Mouse (Mus musculus): ENCODE data around the gene Pmfbp1. TPM values are rescaled to one million over a fixed set of nuclear protein-coding genes. Genes with fewer than 3 reads are reported as not detected.

Pmfbp1 gene
- polyA plus RNA-seq, 1 experiment from 2014 or later, result 0.38 TPM

- peaks cover 33% of the 10 kb centered on the region for H3K36me3 ChIP-seq (ENCODE audit: control insufficient read depth, insufficient read depth, low read length)
- DNase-seq (ENCODE audit: low spot score), result no peak
- H3K4me1 ChIP-seq (ENCODE audit: control insufficient read depth, insufficient read depth, low read length), result no peaks in the 10 kb centered on the region
- no peak overlapping the region for H3K4me3 ChIP-seq (ENCODE audit: low read depth, low read length)
- ATAC-seq (ENCODE audit: low read depth), result no peak
- H3K9ac ChIP-seq (ENCODE audit: low read depth, low read length), result no peak overlapping the region
- H3K4me2 ChIP-seq (ENCODE audit: low read depth, low read length), result no peak overlapping the region
- WGBS, result 85% methylated on average over 9 of the region's 9 CpGs
- H3K9me3 ChIP-seq (ENCODE audit: control insufficient read depth, low read length), result no peaks in the 10 kb centered on the region
- H3K27me3 ChIP-seq (replicated peaks; ENCODE audit: control insufficient read depth, insufficient read depth, low read length), result no peaks in the 10 kb centered on the region
- H3K27ac ChIP-seq (replicated peaks; ENCODE audit: low read depth, low read length), result no peak overlapping the region
These were observed 97.1 kb downstream of the Pmfbp1 start for GRCm38 (mm10) chr8:109590901-109591300.

GRCm38 (mm10) chr8:109591367-109591766 is 97.5 kb downstream of the Pmfbp1 start:
- H3K27ac ChIP-seq (replicated peaks; ENCODE audit: low read depth, low read length), result no peak overlapping the region
- no peaks in the 10 kb centered on the region for H3K4me1 ChIP-seq (ENCODE audit: control insufficient read depth, insufficient read depth, low read length)
- no peak overlapping the region for H3K4me2 ChIP-seq (ENCODE audit: low read depth, low read length)
- H3K36me3 ChIP-seq (ENCODE audit: control insufficient read depth, insufficient read depth, low read length), result peaks cover 33% of the 10 kb centered on the region
- no peaks in the 10 kb centered on the region for H3K27me3 ChIP-seq (replicated peaks; ENCODE audit: control insufficient read depth, insufficient read depth, low read length)
- H3K9me3 ChIP-seq (ENCODE audit: control insufficient read depth, low read length), result no peaks in the 10 kb centered on the region
- WGBS, result 90% methylated on average over 3 of the region's 3 CpGs
- H3K9ac ChIP-seq (ENCODE audit: low read depth, low read length), result no peak overlapping the region
- no peak for DNase-seq (ENCODE audit: low spot score)
- no peak for ATAC-seq (ENCODE audit: low read depth)
- H3K4me3 ChIP-seq (ENCODE audit: low read depth, low read length), result no peak overlapping the region

- no peak overlapping the region for H3K4me2 ChIP-seq (ENCODE audit: low read depth, low read length)
- WGBS, result 91% methylated on average over 5 of the region's 5 CpGs
- no peak for ATAC-seq (ENCODE audit: low read depth)
- H3K9ac ChIP-seq (ENCODE audit: low read depth, low read length), result no peak overlapping the region
- DNase-seq (ENCODE audit: low spot score), result no peak
- H3K9me3 ChIP-seq (ENCODE audit: control insufficient read depth, low read length), result no peaks in the 10 kb centered on the region
- no peaks in the 10 kb centered on the region for H3K27me3 ChIP-seq (replicated peaks; ENCODE audit: control insufficient read depth, insufficient read depth, low read length)
- H3K36me3 ChIP-seq (ENCODE audit: control insufficient read depth, insufficient read depth, low read length), result peaks cover 37% of the 10 kb centered on the region
- H3K27ac ChIP-seq (replicated peaks; ENCODE audit: low read depth, low read length), result no peak overlapping the region
- H3K4me3 ChIP-seq (ENCODE audit: low read depth, low read length), result no peak overlapping the region
- no peaks in the 10 kb centered on the region for H3K4me1 ChIP-seq (ENCODE audit: control insufficient read depth, insufficient read depth, low read length)
These were observed 98.3 kb downstream of the Pmfbp1 start for GRCm38 (mm10) chr8:109592164-109592563.

Other genes starting within 250 kb of the Pmfbp1 start
- gene Dhx38, start 71.8 kb downstream of the Pmfbp1 start, polyA plus RNA-seq (2014; fragmentation: Nextera tagmentation; extraction: Ambion mirVana), result 17.4 and 19.5 TPM in 2 replicates
- 23.5 and 25.4 TPM in 2 replicates for gene Txnl4b, start 71.9 kb downstream of the Pmfbp1 start, polyA plus RNA-seq (2014; fragmentation: Nextera tagmentation; extraction: Ambion mirVana)
- gene Hp, start 85.1 kb downstream of the Pmfbp1 start, polyA plus RNA-seq (2014; fragmentation: Nextera tagmentation; extraction: Ambion mirVana), result 2.3 and 4.3 TPM in 2 replicates
- 34.7 and 39.3 TPM in 2 replicates for gene Dhodh, start 114.6 kb downstream of the Pmfbp1 start, polyA plus RNA-seq (2014; fragmentation: Nextera tagmentation; extraction: Ambion mirVana)
- gene Pkd1l3, start 120.5 kb downstream of the Pmfbp1 start, polyA plus RNA-seq (2014; fragmentation: Nextera tagmentation; extraction: Ambion mirVana), result 0.24 TPM in 1 of 2 replicates, not detected in the other
- gene Ist1, start 199.2 kb downstream of the Pmfbp1 start, polyA plus RNA-seq (2014; fragmentation: Nextera tagmentation; extraction: Ambion mirVana), result 118 and 136 TPM in 2 replicates
- gene Zfp821, start 211.5 kb downstream of the Pmfbp1 start, polyA plus RNA-seq (2014; fragmentation: Nextera tagmentation; extraction: Ambion mirVana), result 22.4 and 24.9 TPM in 2 replicates
- gene Atxn1l, start 243.7 kb downstream of the Pmfbp1 start, polyA plus RNA-seq (2014; fragmentation: Nextera tagmentation; extraction: Ambion mirVana), result 7.9 and 9.2 TPM in 2 replicates